Mouse (Mus musculus) liver, adult 2 months (tissue): ENCODE results near the gene Pbxip1.

Source experiments
- CTCF ChIP-seq: fragments of 200-500 bp; IDR thresholded peaks from 2 replicates; pipeline ENCODE4 v1.5.1; 2011; ENCODE audit warnings: low read depth, low read length, control low read depth
- POLR2A ChIP-seq: fragments of 200-500 bp; IDR thresholded peaks from 2 replicates; pipeline ENCODE4 v1.6.1; 2011; ENCODE audit warnings: low read length, control low read depth; ENCODE audit not compliant: insufficient read depth; ENCODE audit errors: extremely low read depth

DNA sequence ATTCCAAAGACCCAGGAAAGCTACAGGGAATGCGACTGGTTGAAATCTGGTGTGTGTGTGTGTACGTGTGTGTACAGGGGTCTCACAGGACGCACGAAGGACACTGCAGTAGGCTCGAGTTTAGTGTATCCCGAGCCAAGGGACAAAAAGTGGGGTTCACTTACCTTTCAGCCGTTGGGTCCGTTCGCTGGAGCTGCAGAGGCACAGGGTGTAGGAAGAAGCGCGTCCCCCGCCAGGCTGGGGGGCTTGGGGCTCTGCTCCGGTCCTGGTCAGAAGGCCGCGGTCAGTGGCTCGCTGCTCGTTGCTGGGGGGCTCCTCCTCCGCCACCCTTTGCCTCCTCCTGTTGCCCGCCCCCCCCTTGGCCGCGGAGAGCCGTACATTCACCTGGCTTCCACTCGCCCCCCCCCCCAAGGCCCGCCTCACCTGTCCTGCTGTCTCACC lies 43.6 kb upstream of the Pbxip1 start:
- TF ChIP-seq CTCF (no peak), POLR2A (0 out of 2 replicates have a peak, but pooled peaks have one; percentile 26)
